Mouse (Mus musculus): ENCODE measurements around the gene Paics. TPM values are rescaled to one million over a fixed set of nuclear protein-coding genes. Genes with fewer than 3 reads are reported as not detected.
A peak's percentile ranks its signal among the peaks of the same experiment; 100 is the strongest.

The Paics gene
- total and polyA plus RNA-seq, 2 experiments from 2014 or later: 142 to 152 TPM

GRCm38 (mm10) chr5:76922833-76923232, 28.3 kb upstream of the Paics start:
- H3K4me2 ChIP-seq (ENCODE audit: low read depth): no peak overlapping the region
- H3K4me3 ChIP-seq (ENCODE audit: low read depth, low read length): no peak overlapping the region
- no peaks in the 10 kb centered on the region for H3K27me3 ChIP-seq (ENCODE audit: insufficient read depth, low read length)
- H3K4me1 ChIP-seq (ENCODE audit: insufficient read depth): no peaks in the 10 kb centered on the region
- H3K9ac ChIP-seq: no peak overlapping the region
- no peak for TF ChIP-seq CTCF (IDR thresholded peaks at IDR 0.05; ENCODE audit: low read depth)
- ATAC-seq (no peak), DNase-seq (no peak)
- no peaks in the 10 kb centered on the region for H3K9me3 ChIP-seq (ENCODE audit: low read length)
- no peak overlapping the region for H3K27ac ChIP-seq (ENCODE audit: low read depth, low read length)
- H3K36me3 ChIP-seq (ENCODE audit: insufficient read depth): peaks cover 50% of the 10 kb centered on the region
- WGBS: 93% methylated on average over 4 of the region's 4 CpGs

- Histone ChIP-seq H3K27me3 (ENCODE audit: insufficient read depth, low read length) (no peaks in the 10 kb centered on the region), H3K9me3 (ENCODE audit: low read length) (no peaks in the 10 kb centered on the region), H3K4me1 (ENCODE audit: insufficient read depth) (no peaks in the 10 kb centered on the region), H3K9ac (no peak overlapping the region), H3K4me2 (ENCODE audit: low read depth) (no peak overlapping the region), H3K27ac (ENCODE audit: low read depth, low read length) (no peak overlapping the region), H3K36me3 (ENCODE audit: insufficient read depth) (peaks cover 46% of the 10 kb centered on the region), H3K4me3 (ENCODE audit: low read depth, low read length) (no peak overlapping the region)
- peak; percentile 18; the same call in 1 of the 2 replicates for ATAC-seq
- TF ChIP-seq CTCF (IDR thresholded peaks at IDR 0.05; ENCODE audit: low read depth): no peak
- WGBS: 62% methylated on average over 13 of the region's 13 CpGs
- DNase-seq: peak; percentile 18
These were observed 27.7 kb upstream of the Paics start for GRCm38 (mm10) chr5:76923428-76923827.

DNA sequence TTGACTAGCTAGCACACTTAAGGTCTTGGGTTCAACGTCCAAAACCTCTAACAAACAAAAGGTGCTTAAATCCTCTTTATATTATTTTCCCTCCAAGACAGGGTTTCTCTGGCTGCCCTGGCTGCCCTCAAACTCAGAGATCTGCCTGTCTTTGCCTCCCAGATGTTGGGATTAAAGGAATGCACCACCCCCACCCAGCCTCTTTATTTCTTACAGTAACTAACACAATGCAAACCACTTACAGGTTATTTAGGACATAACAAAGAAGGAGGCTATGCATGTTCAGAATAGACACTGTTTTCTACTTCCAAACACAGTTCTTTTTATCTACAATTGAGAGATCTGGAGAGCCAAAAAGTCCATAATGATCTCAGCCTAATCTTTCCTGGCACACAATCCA, 26.8 kb upstream of the Paics start:
- Histone ChIP-seq H3K27ac (ENCODE audit: low read depth, low read length) (no peak overlapping the region), H3K9me3 (ENCODE audit: low read length) (no peaks in the 10 kb centered on the region), H3K9ac (no peak overlapping the region), H3K36me3 (ENCODE audit: insufficient read depth) (peaks cover 42% of the 10 kb centered on the region), H3K27me3 (ENCODE audit: insufficient read depth, low read length) (no peaks in the 10 kb centered on the region), H3K4me1 (ENCODE audit: insufficient read depth) (no peaks in the 10 kb centered on the region), H3K4me2 (ENCODE audit: low read depth) (no peak overlapping the region), H3K4me3 (ENCODE audit: low read depth, low read length) (no peak overlapping the region)
- ATAC-seq (no peak), DNase-seq (no peak)
- TF ChIP-seq CTCF (IDR thresholded peaks at IDR 0.05; ENCODE audit: low read depth): no peak
- 69% methylated on average over 1 of the region's 1 CpGs for WGBS

GRCm38 (mm10) chr5:76928124-76928832, 22.8 kb upstream of the Paics start:
- TF ChIP-seq CTCF (IDR thresholded peaks at IDR 0.05; ENCODE audit: low read depth): no peak
- DNase-seq: peak; percentile 18
- Histone ChIP-seq H3K4me3 (ENCODE audit: low read depth, low read length) (no peak overlapping the region), H3K9me3 (ENCODE audit: low read length) (no peaks in the 10 kb centered on the region), H3K36me3 (ENCODE audit: insufficient read depth) (peaks cover 24% of the 10 kb centered on the region), H3K4me2 (ENCODE audit: low read depth) (no peak overlapping the region), H3K9ac (no peak overlapping the region), H3K4me1 (ENCODE audit: insufficient read depth) (no peaks in the 10 kb centered on the region), H3K27ac (ENCODE audit: low read depth, low read length) (peak overlapping the region; percentile 29; the same call in 1 of the 2 replicates), H3K27me3 (ENCODE audit: insufficient read depth, low read length) (no peaks in the 10 kb centered on the region)
- 82% methylated on average over 16 of the region's 16 CpGs for WGBS
- ATAC-seq: peak; percentile 61

DNA sequence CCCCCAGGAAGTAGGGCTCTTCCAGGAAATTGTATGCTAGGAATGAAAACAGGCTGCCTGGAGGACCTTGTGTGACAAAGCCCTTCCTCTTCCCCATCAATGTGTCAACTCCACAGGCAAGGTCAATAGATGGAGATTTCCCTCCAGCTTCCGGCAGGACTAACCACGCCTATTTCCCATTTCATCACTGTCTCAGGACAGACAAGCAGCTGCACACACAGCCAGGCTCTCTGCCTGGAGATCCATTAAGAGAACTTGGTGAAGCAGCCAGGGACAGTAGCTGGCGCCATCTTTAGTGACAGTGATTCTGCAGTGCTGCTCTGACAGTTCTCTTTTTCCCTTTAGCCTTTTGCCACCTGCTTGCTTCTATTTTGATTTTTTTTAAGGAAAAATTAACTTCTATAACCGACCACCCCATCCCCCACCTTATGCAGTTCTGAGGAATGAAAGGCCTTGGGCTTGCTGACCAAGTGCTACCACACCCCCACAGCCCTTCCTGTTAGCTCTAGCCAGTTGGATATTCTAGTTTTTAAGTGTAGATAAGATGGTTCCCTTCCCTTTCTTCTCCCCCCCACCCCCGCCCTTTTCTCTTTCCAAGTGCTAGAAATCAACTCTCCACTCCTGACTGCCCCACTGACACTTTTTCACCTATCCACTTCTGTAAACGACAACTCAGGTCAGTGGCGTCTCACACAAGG, 21.8 kb upstream of the Paics start:
- ATAC-seq (no peak), DNase-seq (no peak)
- no peak for TF ChIP-seq CTCF (IDR thresholded peaks at IDR 0.05; ENCODE audit: low read depth)
- Histone ChIP-seq H3K4me3 (ENCODE audit: low read depth, low read length) (no peak overlapping the region), H3K36me3 (ENCODE audit: insufficient read depth) (peaks cover 20% of the 10 kb centered on the region), H3K9ac (no peak overlapping the region), H3K9me3 (ENCODE audit: low read length) (no peaks in the 10 kb centered on the region), H3K27ac (ENCODE audit: low read depth, low read length) (no peak overlapping the region), H3K27me3 (ENCODE audit: insufficient read depth, low read length) (no peaks in the 10 kb centered on the region), H3K4me1 (ENCODE audit: insufficient read depth) (no peaks in the 10 kb centered on the region), H3K4me2 (ENCODE audit: low read depth) (no peak overlapping the region)
- WGBS: 89% methylated on average over 7 of the region's 7 CpGs

DNA sequence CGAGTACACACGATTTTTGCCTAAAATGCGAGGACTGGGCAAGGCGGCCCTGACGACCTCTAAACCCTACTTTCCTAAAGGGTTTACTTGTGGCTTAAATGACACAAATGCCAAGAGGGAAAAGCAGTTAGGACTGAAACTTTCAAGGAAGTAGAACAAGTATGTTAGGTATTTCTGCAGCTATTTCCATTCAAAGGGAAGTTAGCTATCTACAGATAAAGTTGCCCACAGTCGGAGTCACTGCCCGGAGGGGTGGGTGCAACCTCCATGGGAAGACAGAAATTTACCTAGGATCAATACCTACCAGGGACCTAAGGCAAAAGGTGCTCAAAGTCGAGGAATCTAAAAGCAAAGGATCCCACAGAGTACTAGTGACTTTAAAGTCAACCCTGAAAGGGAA, 11.4 kb upstream of the Paics start:
- Histone ChIP-seq H3K36me3 (ENCODE audit: insufficient read depth) (peaks cover 4% of the 10 kb centered on the region; the same call in 1 of the 2 replicates), H3K4me1 (ENCODE audit: insufficient read depth) (no peaks in the 10 kb centered on the region), H3K4me3 (ENCODE audit: low read depth, low read length) (no peak overlapping the region), H3K9ac (no peak overlapping the region), H3K9me3 (ENCODE audit: low read length) (no peaks in the 10 kb centered on the region), H3K4me2 (ENCODE audit: low read depth) (no peak overlapping the region), H3K27me3 (ENCODE audit: insufficient read depth, low read length) (no peaks in the 10 kb centered on the region), H3K27ac (ENCODE audit: low read depth, low read length) (no peak overlapping the region)
- DNase-seq: no peak
- no peak for ATAC-seq
- no peak for TF ChIP-seq CTCF (IDR thresholded peaks at IDR 0.05; ENCODE audit: low read depth)
- 97% methylated on average over 8 of the region's 8 CpGs for WGBS

- H3K4me1 ChIP-seq (ENCODE audit: insufficient read depth): no peaks in the 10 kb centered on the region
These were observed 9.1 kb upstream of the Paics start for GRCm38 (mm10) chr5:76941975-76942374.

More at GRCm38 (mm10) chr5:76941975-76942374, 9.1 kb upstream of the Paics start:
- Histone ChIP-seq H3K36me3 (ENCODE audit: insufficient read depth) (peaks cover 4% of the 10 kb centered on the region; the same call in 1 of the 2 replicates), H3K4me2 (ENCODE audit: low read depth) (no peak overlapping the region), H3K9ac (no peak overlapping the region), H3K9me3 (ENCODE audit: low read length) (no peaks in the 10 kb centered on the region), H3K27me3 (ENCODE audit: insufficient read depth, low read length) (no peaks in the 10 kb centered on the region), H3K4me3 (ENCODE audit: low read depth, low read length) (no peak overlapping the region), H3K27ac (ENCODE audit: low read depth, low read length) (no peak overlapping the region)
- DNase-seq (no peak), ATAC-seq (no peak)
- WGBS: 93% methylated on average over 4 of the region's 4 CpGs
- no peak for TF ChIP-seq CTCF (IDR thresholded peaks at IDR 0.05; ENCODE audit: low read depth)
